Mouse (Mus musculus) ovary, postnatal 14 days (tissue): ENCODE measurements around the gene Eci2.
"Not testable (repeated sequence)": the region's sequence is repeated elsewhere in the genome, so short reads cannot be mapped to it uniquely, and the experiment has no call there.

Source experiments
- DNase-seq: peaks from one replicate; pipeline ENCODE4 v3.0.0; 2022; ENCODE audit warnings: low spot score

The Eci2 gene

DNA sequence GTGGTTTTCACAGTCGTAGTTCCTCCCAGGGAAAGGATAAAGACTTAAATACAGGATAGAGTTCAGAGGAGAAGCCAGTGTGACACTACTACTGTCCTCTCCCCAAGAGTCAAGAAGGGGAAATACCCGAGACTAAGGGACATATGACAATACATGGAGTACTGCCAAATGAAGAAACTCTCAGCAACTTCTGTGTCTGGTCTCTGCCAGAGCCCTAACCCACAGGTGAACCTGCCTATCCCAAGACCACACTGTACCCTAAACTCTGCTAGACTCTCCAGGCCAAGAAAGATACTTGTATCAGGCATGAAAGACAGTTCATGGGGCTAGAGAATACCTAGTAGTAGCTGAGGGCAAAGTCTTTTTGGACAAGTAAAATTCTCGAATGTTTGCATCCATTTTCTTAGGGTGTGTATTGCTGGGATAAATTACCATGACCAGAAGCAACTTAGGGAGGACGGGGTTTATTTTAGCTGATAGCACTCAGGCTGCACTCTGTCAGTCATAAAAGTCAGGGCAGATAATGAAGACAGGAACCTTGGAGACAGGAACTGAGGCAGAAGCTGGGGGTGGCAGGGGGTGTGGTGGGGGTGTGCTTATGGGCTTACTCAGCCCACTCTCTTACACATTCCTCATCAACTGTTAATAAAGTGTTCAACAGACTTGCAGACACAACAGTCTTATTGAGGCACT lies 35.2 kb downstream of the Eci2 start:
- DNase-seq = no peak

DNA sequence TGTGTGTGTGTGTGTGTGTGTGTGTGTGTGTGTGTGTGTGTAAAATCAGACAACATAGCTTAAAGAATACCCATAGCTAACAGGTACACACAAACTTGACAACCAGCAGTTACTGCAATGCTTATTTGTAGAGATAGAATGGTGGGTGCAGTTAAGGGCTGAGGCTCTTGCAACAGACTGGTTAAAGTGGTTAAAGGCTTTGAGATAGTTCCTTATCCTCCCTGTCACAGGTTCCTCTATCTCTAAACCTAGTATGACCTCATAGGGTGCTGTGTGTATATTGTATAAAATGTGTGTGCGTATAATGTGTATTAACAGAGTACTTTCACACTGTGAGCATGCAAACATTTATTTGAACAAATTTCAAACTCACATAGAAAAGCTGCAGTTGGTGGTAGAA lies 43.4 kb downstream of the Eci2 start:
- DNase-seq = not testable (repeated sequence)

DNA sequence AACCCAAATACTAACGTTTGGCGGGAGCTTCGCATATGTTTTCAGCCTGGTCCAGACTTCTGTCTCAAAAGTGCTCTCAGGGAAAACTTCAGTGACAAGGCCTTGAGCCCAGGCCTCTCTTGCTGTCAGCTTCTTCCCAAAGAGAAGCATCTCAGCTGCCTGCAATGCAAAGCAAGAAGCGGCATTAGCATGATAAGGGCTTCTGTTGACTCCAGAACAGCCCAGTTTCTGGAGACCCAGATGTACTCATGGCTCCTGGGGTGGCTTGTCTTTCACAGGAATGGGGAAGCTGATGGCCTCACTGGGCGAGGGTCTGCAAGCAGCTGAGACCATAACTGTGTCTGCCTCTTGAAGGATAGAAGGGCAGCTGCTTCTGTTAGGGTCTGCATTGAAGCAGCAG lies 48.3 kb downstream of the Eci2 start:
- DNase-seq = not testable (repeated sequence)

DNA sequence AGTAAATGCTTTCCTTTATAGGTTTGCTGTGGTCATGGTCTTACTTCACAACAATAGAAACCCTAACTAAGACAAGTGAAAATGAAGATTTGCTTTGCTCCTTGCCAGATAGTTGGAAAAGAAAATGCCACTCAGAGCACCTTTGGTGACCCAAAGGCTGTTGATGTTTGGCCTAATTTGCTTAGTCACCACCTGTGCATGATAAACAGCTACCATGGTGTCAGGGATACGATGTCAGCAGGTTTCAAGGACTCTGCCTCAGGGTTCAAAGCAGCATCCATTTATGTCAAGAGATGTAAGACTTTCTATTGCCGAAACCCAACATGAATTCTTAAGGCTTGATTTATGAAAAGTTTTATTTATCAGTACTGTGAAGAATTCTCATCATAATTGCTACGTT lies 49.5 kb downstream of the Eci2 start:
- no peak for DNase-seq

DNA sequence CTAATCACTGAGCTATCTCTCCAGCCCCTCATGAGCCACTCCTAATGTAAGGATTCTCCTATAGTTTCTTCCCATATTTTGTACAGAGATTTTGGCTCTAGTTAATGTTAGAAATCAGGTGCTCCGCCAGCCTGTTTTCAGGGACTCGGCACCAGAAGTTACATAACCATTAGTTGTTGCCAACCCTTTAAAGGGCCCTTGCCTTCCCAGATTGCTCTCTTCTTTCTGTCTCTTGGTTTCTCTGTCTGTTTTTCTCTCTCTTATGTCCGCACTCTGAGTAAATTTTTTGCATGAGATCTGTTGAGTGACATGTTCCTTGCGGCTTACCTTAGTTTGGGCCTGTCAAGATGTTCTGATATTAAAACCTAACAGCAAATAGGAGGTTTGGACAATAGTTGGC lies 50.8 kb downstream of the Eci2 start:
- DNase-seq = no peak

DNA sequence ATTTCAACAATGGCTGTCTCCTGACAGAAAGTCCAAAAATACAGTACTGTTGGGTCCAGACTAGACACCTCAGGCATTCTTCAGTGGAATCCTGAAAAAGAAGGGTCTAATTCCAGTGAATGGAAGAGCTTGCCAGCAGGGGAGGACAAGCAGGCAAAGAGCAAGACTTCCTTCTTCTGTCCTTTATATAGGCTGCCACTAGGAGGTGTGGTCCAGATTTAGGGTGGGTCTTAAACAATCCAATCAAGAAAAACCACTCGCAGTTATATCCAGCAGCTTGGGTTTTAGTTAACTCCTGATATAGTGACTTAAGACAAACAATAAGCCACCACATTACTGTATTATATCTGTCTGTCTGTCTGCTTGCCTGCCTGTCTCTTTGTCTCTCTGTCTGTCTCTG lies 53.1 kb downstream of the Eci2 start:
- no peak for DNase-seq

DNA sequence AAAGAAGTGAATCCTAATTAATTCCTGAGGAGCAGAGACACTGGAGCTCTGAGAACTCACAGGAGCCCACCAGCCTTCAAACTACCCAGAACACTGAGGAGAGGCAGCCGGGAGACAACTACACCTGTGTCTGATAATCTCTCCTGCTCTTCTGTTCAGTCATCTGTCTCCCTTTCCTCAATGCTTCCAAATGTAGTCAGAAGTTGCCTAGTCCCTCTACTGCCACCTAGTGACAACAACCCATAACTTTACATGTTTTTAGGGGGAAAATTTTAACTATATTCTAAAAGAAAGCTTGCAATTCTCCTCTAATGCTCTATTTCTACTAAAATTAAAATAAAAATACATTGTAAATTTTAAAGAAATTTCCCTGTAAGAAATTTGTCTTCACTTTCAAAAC lies 53.7 kb downstream of the Eci2 start:
- no peak for DNase-seq

DNA sequence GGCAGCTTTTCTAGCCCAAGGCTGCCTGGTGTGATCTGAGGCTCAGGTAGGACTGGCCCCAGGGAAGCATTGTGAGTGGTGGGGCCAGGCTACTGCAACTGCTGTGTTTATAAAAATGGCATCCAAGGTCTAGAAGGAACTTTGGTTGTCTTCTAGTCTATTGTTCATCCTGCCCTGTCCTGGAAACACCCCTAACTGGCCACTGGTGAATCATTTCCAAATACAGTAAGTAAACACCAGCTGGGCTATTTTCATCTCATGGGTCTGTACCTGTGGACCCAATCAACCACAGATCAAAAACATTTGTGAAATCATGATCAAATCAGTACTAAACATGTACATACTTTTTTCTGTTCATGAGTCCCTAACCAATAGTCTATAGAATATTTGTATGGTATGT lies 54.4 kb downstream of the Eci2 start:
- DNase-seq = not testable (repeated sequence)

DNA sequence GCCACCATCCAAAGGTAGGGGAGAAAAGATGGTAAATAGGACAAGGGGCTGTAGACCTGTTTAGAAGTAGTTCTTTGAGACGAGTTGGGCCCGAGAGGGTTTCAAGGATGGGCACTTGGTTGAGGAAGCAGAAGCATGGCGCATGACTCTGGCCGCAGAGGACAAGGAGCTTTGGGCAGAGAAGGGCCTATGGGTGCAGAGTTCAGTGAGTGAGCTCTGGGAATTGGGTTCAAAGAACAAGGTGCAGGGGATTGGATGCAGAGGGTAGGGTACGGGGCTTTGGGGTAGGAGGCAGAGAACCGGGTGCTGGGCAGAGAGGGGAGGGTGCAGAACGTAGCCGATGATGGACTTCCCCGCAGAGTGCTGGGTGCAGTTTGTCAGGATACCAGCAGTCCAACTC lies 61.2 kb downstream of the Eci2 start:
- not testable (repeated sequence) for DNase-seq

DNA sequence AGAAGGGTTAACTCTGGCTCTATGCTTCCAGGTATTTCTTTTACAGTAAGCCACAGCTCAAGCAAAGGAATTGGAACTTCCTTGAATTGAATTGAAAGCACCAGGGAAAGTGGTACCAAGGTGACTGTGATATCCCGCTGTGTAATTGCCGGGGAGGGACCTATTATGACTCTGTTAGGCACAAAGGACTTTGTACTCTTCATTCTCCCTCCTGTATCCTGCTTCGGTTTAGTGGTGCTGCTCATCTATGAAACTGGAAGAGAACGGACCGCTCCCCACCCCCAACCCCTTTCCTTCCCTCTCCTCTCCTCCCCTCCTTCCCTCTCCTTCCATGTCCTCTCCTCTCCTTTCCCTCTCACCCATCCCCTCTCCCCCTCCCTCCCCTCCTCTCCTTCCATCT lies 62.0 kb downstream of the Eci2 start:
- DNase-seq = no peak

DNA sequence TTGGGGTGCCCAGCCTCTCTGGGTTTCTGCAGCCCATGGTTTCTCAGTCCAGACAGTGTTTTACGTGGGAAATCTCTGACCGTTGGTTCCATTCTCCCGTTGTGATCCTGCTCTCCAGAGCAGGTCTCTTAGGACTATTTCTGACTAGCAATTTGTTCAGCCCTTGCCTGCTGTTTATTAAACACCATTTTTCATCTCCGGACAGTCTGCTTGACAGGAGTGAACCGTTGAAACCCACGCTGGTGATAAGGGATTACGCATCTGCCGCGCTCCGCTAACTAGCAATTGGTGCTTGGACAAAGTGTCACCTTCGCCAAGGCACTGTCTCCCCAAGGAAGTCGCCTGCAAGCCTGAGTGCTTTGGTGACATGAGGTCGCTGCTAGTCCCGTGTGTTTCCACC lies 62.5 kb downstream of the Eci2 start:
- DNase-seq = no peak

DNA sequence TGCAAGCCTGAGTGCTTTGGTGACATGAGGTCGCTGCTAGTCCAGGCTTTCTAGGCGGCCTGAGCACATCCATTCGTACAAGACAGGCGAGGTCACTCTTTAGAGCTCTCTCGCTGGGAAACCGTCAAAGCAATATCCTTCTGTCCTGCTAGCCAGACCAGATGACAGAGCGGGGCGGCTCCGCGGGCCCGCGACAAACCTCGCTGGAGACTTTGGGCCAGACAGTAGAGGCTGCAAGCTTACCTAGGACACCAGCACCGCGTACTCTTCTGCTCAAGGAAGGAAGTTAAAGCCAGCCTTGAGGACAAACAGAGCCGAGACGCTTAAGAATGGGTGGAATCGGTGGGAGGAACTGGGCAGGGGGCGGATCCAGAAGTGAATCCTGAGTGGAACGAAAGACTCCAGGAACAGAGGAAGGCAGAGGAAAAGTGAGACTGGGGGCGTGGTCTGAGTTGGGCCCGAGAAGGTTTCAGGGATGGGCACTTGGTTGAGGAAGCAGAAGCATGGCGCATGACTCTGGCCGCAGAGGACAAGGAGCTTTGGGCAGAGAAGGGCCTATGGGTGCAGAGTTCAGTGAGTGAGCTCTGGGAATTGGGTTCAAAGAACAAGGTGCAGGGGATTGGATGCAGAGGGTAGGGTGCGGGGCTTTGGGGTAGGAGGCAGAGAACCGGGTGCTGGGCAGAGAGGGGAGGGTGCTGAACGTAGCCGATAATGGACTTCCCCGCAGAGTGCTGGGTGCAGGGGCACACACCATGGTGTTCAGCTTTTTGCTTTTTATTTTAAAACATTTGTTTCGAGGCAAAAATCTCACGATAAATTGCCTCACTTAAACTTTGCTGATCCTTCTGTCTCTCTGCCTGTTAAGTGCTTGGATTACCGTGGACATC lies 63.1 kb downstream of the Eci2 start, which contains the start of gene Eci3:
Gene Eci3, minus strand, starts transcription at position 300 of the 887 bp plus-strand sequence.
- peak; percentile 17 for DNase-seq

DNA sequence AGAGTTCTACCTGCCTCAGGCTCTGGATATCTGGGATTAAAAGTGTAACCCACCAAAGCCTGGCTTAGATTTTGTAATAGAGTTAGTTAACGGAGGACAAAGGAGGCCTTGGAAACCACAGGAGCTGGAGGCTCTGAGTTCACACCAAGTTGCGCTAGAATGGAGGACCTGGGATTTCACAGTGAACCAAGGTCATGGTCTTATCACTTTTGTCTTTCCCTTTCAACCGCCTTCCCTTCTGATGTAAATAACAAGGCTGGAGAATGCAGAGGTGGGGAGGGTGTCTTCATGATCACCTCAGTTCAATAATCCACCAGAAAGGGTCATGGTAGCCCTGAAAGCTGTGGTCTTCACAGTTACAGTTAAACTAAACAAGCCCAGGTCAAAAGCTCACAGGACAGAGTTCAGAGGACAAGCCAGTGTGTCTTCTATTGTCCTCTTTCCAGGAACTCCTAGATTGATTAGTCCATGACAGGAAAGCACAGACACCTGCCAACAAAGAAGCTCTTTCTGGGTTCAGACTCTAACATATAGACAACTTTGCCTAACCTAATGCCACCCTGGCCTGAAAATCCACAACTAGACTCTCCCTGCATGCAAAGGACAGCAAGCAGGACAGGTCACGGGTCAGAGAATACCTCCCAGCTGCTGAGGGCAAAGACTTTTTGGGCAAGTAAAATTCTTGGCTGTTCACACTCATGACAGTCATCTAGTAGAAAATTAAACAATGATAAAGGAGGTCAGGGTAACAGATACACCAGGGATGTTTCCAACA lies 65.7 kb downstream of the Eci2 start:
- no peak for DNase-seq

DNA sequence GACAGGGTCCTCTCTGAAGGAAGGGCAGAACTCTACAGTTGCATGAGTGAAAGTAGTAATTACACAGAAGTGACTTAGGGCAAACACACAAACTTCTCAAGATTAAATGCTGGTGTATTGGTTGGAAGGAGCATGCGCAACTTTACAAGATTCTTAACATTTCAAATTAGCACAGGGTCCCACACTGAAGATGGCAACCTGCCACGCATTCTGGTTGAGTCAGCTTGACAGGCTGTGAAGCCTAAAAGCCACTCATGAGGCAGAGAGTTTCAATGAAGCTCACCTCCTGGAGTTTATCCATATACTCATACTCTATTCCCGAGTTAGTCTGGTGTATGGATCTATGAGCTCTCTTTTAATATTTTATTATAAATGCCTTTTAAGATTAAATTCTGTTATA lies 68.7 kb downstream of the Eci2 start:
- not testable (repeated sequence) for DNase-seq

DNA sequence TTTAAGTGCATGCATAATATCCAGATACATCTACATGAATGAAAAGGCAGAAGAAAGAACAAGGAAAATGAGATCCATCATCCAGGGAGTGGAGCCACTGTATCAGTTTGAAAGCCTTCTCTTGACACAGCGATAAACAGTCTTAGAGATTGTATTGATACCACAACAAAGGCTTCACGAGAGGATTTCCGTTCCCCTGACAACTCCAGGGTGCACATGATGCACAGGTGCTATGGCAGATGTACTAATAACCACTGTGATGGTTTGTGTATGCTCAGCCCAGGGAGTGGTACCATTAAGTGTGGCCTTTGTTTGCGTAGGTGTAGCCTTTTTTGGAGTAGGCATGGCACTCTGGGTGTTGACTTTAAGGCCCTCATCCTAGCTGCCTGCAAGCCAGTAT lies 70.0 kb downstream of the Eci2 start:
- no peak for DNase-seq

DNA sequence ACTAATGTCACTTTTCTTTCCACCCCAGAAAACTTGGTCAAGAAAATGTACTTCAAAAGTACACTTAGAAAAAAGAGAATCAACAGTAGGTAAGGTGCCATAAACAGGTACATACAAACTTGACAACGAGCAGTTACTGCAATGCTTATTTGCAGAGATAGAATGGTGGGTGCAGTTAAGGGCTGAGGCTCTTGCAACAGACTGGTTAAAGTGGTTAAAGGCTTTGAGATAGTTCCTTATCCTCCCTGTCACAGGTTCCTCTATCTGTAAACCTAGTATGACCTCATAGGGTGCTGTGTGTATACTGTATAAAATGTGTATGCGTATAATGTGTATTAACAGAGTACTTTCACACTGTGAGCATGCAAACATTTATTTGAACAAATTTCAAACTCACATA lies 75.5 kb downstream of the Eci2 start:
- DNase-seq = not testable (repeated sequence)

DNA sequence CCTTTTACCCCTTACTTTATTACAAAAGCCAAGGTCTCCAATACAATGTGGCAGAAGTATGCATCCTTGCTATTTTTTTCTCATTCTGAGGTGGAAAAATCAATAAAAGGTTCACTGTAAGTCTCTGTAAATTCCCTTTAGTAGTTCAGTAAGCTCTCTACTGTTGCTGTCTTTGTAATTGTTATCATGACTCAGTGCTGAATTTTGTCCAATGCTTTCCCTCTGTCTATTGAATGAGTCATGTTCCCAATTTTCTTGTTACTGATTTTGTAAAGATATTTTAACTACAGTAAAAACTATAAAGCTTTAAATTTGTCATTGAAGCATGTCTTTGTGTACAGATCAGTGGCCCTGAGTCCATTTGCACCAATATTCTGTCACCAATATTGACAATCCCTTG lies 84.5 kb downstream of the Eci2 start:
- no peak for DNase-seq

DNA sequence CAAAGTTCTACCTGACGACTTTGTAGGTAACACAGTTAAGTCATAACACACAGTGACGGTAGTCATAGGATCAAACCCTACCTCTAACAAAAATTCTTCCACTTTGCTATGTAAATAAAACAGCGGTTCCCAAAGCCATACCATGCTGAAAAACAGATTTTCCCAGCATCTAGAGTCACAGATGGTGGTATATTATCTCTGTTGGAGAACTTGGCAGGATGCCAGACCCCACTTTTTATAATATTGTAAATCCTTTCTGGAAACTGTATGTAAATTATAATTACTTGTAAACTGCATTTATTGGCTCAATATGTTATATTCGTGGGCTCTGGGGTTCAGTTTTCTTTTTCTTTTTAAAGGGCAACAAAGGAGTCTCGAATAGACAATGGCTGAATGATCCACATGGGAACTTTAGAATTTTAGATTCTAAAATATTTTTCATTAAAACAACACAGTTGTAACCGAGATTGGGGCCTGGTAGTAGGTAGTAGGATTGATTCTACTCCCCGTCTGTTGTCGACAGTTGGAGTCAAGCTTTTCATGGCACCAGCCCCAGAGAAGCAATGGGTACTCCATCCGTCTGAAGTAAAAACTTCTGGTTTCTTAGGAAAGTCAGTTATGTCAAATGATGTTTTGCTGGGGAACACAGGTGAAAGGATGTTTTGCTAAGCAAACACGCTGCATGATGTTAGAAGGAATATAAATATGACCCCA lies 91.8 kb downstream of the Eci2 start:
- DNase-seq = no peak
